Mouse (Mus musculus) MEL (cell line): ENCODE results near the gene Mbd3l2. TPM values are rescaled to one million over a fixed set of nuclear protein-coding genes. Genes with fewer than 3 reads are reported as not detected.
A peak's percentile ranks its signal among the peaks of the same experiment; 100 is the strongest.

Source experiments
- DNase-seq: peaks from one replicate; pipeline ENCODE4 v3.0.0; 2011; ENCODE audit warnings: low read depth, low spot score
- H3K27ac ChIP-seq: 2 replicates; pipeline ENCODE4 v1.5.1; 2012; ENCODE audit warnings: low read depth, mild to moderate bottlenecking, control low read depth, low read length, moderate library complexity; ENCODE audit not compliant: control insufficient read depth
- H3K27me3 ChIP-seq, 2 experiments: fragments of 150-350 bp in 1 of 2; sonication (generic) in 1 of 2; 2 replicates each; pipeline ENCODE4 v1.6.1; 2012; ENCODE audit warnings: low read length in 2 of 2, mild to moderate bottlenecking in 2 of 2, improper control_type of control experiment in 1 of 2, moderate library complexity in 1 of 2; ENCODE audit not compliant: insufficient read depth in 2 of 2, control insufficient read depth in 1 of 2
- H3K36me3 ChIP-seq, 2 experiments: 2 replicates each; pipeline ENCODE4 v1.6.1; 2012 to 2014; ENCODE audit warnings: low read length in 2 of 2, improper control_type of control experiment in 1 of 2, inconsistent platforms in 1 of 2, mild to moderate bottlenecking in 1 of 2; ENCODE audit not compliant: insufficient read depth in 2 of 2, control insufficient read depth in 1 of 2
- H3K4me1 ChIP-seq, 2 experiments: fragments of 150-350 bp in 1 of 2; sonication (generic) in 1 of 2; 2 replicates each; pipeline ENCODE4 v1.6.1; 2012; ENCODE audit warnings: low read length in 2 of 2, improper control_type of control experiment in 1 of 2, mild to moderate bottlenecking in 1 of 2; ENCODE audit not compliant: insufficient read depth in 2 of 2, control insufficient read depth in 1 of 2
- H3K4me3 ChIP-seq, 2 experiments: fragments of 150-350 bp in 1 of 2; sonication (generic) in 1 of 2; 2 replicates each; pipeline ENCODE4 v1.5.1; 2012; ENCODE audit warnings: low read depth in 2 of 2, low read length in 2 of 2, mild to moderate bottlenecking in 2 of 2, moderate library complexity in 2 of 2, control low read depth in 1 of 2, improper control_type of control experiment in 1 of 2; ENCODE audit not compliant: control insufficient read depth in 1 of 2, insufficient read depth in 1 of 2
- H3K79me2 ChIP-seq: 2 replicates; pipeline ENCODE4 v1.6.1; 2012; ENCODE audit warnings: mild to moderate bottlenecking, low read length, moderate library complexity; ENCODE audit not compliant: control insufficient read depth, poor library complexity, insufficient read depth
- H3K9ac ChIP-seq: 2 replicates; pipeline ENCODE4 v1.6.1; 2012; ENCODE audit warnings: low read depth, mild to moderate bottlenecking, control low read depth, low read length, moderate library complexity; ENCODE audit not compliant: control insufficient read depth, poor library complexity, severe bottlenecking
- H3K9me3 ChIP-seq: fragments of 150-350 bp; sonication (generic); replicated peaks from 2 replicates; pipeline ENCODE4 v1.6.1; 2012; ENCODE audit warnings: mild to moderate bottlenecking, low read length, improper control_type of control experiment, moderate library complexity; ENCODE audit not compliant: insufficient read depth
- CHD2 ChIP-seq: IDR thresholded peaks from 2 replicates; pipeline ENCODE4 v1.6.1; 2011; ENCODE audit warnings: low read length, improper control_type of control experiment
- CTCF ChIP-seq, 3 experiments: IDR thresholded peaks in 2 of 3; conservative IDR thresholded peaks in 1 of 3; 2 replicates each; pipeline ENCODE4 v1.5.1; 2011 to 2012; ENCODE audit warnings: low read length in 3 of 3, low read depth in 2 of 3, mild to moderate bottlenecking in 2 of 3, improper control_type of control experiment in 1 of 3, inconsistent platforms in 1 of 3, mixed read lengths in 1 of 3, moderate library complexity in 1 of 3; ENCODE audit not compliant: control insufficient read depth in 1 of 3, insufficient read depth in 1 of 3, poor library complexity in 1 of 3, severe bottlenecking in 1 of 3
- ETS1 ChIP-seq: IDR thresholded peaks from 2 replicates; pipeline ENCODE4 v1.6.1; 2012; ENCODE audit warnings: low read depth, mild to moderate bottlenecking, inconsistent platforms, low read length, improper control_type of control experiment, moderate library complexity
- GABPA ChIP-seq: IDR thresholded peaks from 2 replicates; pipeline ENCODE4 v1.6.1; 2012; ENCODE audit warnings: low read depth, mild to moderate bottlenecking, inconsistent platforms, low read length, improper control_type of control experiment, moderate library complexity
- HCFC1 ChIP-seq: IDR thresholded peaks from 2 replicates; pipeline ENCODE4 v1.6.1; 2012; ENCODE audit warnings: low read depth, mild to moderate bottlenecking, inconsistent platforms, low read length, improper control_type of control experiment, moderate library complexity
- JUND ChIP-seq: IDR thresholded peaks from 2 replicates; pipeline ENCODE4 v1.6.1; 2011; ENCODE audit warnings: low read depth, mild to moderate bottlenecking, improper control_type of control experiment, low read length
- KAT2A ChIP-seq: conservative IDR thresholded peaks from 2 replicates; pipeline ENCODE4 v1.6.1; 2012; ENCODE audit warnings: low read depth, low read length, improper control_type of control experiment, inconsistent platforms
- MAFK ChIP-seq: IDR thresholded peaks from 2 replicates; pipeline ENCODE4 v1.6.1; 2011; ENCODE audit warnings: low read depth, mild to moderate bottlenecking, low read length, improper control_type of control experiment, borderline replicate concordance
- MAX ChIP-seq: IDR thresholded peaks from 2 replicates; pipeline ENCODE4 v1.6.1; 2011; ENCODE audit warnings: low read length, improper control_type of control experiment
- MXI1 ChIP-seq: IDR thresholded peaks from 2 replicates; pipeline ENCODE4 v1.6.1; 2011; ENCODE audit warnings: mild to moderate bottlenecking, low read depth, low read length, improper control_type of control experiment
- MYC ChIP-seq: IDR thresholded peaks from 2 replicates; pipeline ENCODE4 v1.6.1; 2011; ENCODE audit warnings: low read depth, mild to moderate bottlenecking, low read length, improper control_type of control experiment, moderate library complexity
- NELFE ChIP-seq: IDR thresholded peaks from 2 replicates; pipeline ENCODE4 v1.6.1; 2011; ENCODE audit warnings: low read depth, low read length, improper control_type of control experiment
- POLR2A ChIP-seq, 2 experiments: IDR thresholded peaks; 2 replicates each; pipeline ENCODE4 v1.6.1; 2011 to 2012; ENCODE audit warnings: low read length in 2 of 2, mild to moderate bottlenecking in 2 of 2, control low read depth in 1 of 2, improper control_type of control experiment in 1 of 2, low read depth in 1 of 2, moderate library complexity in 1 of 2; ENCODE audit not compliant: control insufficient read depth in 1 of 2, insufficient read depth in 1 of 2, poor library complexity in 1 of 2
- POLR2AphosphoS2 ChIP-seq: IDR thresholded peaks from 2 replicates; pipeline ENCODE4 v1.6.1; 2011; ENCODE audit warnings: low read length, improper control_type of control experiment
- RCOR1 ChIP-seq: IDR thresholded peaks from 2 replicates; pipeline ENCODE4 v1.6.1; 2012; ENCODE audit warnings: low read depth, mild to moderate bottlenecking, inconsistent platforms, low read length, improper control_type of control experiment
- SIN3A ChIP-seq: IDR thresholded peaks from 2 replicates; pipeline ENCODE4 v1.6.1; 2012; ENCODE audit warnings: low read length, improper control_type of control experiment, inconsistent platforms
- TAL1 ChIP-seq: IDR thresholded peaks from 2 replicates; pipeline ENCODE4 v1.6.1; 2012; ENCODE audit warnings: mild to moderate bottlenecking, inconsistent platforms, low read length, moderate library complexity, mixed read lengths
- TBP ChIP-seq: IDR thresholded peaks from 2 replicates; pipeline ENCODE4 v1.8.0; 2011; ENCODE audit warnings: low read depth, low read length, improper control_type of control experiment
- USF2 ChIP-seq, 2 experiments: IDR thresholded peaks; 2 replicates each; pipeline ENCODE4 v1.6.1; 2011 to 2012; ENCODE audit warnings: improper control_type of control experiment in 2 of 2, low read length in 2 of 2, borderline replicate concordance in 1 of 2, inconsistent platforms in 1 of 2, low read depth in 1 of 2, mild to moderate bottlenecking in 1 of 2; ENCODE audit not compliant: insufficient read depth in 1 of 2
- ZMIZ1 ChIP-seq: IDR thresholded peaks from 2 replicates; pipeline ENCODE4 v1.6.1; 2012; ENCODE audit warnings: low read depth, mild to moderate bottlenecking, inconsistent platforms, low read length, improper control_type of control experiment, moderate library complexity
- ZNF384 ChIP-seq: IDR thresholded peaks from 2 replicates; pipeline ENCODE4 v1.6.1; 2012; ENCODE audit warnings: low read depth, mild to moderate bottlenecking, inconsistent platforms, low read length, improper control_type of control experiment
- polyA plus RNA-seq, 2 experiments: library from polyadenylated mRNA; stranded (reverse) in 1 of 2; unstranded in 1 of 2; fragments of >175 nt in 1 of 2; fragments of >200 nt in 1 of 2; gene quantifications; 2 replicates each; pipeline versions ENCODE4 v1.2.1 to v1.2.4; 2012; ENCODE audit warnings: low replicate concordance in 2 of 2, low read depth in 1 of 2; ENCODE audit not compliant: insufficient read length in 2 of 2, insufficient read depth in 1 of 2, missing spikeins in 1 of 2
- total RNA-seq: library from RNA; depleted of rRNA; stranded (reverse); fragments of 300-350 nt; gene quantifications from 2 replicates; pipeline ENCODE4 v1.2.3, GENCODE M21; 2012

The Mbd3l2 gene
- total and polyA plus RNA-seq, 3 experiments = not detected

DNA sequence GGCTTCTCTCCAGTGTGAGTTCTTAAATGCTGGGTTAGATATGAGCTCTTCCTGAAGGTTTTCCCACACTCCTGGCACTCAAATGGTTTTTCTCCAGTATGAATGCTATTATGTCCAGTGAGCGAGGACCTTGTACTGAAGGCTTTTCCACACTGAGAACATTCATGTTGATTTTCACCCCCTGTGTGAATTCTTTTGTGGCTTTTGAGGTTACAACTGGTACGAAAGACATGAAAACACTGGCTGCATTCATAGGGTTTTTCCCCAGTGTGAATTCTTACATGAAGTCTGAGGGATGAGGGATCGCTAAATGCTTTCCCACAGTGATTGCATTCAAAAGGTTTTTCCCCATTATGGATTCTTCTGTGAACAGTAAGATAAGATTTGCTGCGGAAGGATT lies 26.1 kb downstream of the Mbd3l2 start:
- TF ChIP-seq USF2 (IDR thresholded peaks at IDR 0.05; ENCODE audit: borderline replicate concordance in 1 of 2, insufficient read depth in 1 of 2, low read depth in 1 of 2, low read length in 2 of 2) = 0 out of 4 replicates have a peak, but pooled peaks of 1 of the 2 experiments have one; percentile 21
- TF ChIP-seq HCFC1 = no peak
- no peak for TF ChIP-seq MAFK
- H3K4me1 ChIP-seq = no peaks in the 10 kb centered on the region
- no peaks in the 10 kb centered on the region for H3K9me3 ChIP-seq
- no peaks in the 10 kb centered on the region for H3K36me3 ChIP-seq
- no peaks in the 10 kb centered on the region for H3K79me2 ChIP-seq
- DNase-seq = no peak
- H3K9ac ChIP-seq = no peak overlapping the region
- H3K4me3 ChIP-seq = no peak overlapping the region
- H3K27ac ChIP-seq = no peak overlapping the region
- no peaks in the 10 kb centered on the region for H3K27me3 ChIP-seq

DNA sequence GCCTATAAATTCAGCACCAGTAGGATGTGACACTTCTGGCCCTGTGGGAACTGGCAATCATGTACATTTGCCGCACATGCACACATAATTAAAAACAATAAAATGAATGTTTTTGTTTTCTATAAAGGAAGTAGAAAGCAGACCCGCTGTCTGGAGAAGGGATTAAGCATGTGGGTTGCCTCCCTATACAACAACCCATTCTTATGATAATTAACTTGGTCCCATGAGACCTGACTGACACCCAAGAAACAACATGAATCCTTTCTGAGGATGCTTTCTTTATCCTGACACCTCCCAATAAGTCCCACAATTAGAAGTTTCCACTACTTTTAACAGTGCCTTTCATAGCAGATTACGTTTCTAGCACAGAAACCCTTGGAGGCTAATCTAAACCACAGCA lies 36.9 kb downstream of the Mbd3l2 start:
- Histone ChIP-seq H3K9ac (no peak overlapping the region), H3K4me3 (no peak overlapping the region), H3K9me3 (no peaks in the 10 kb centered on the region), H3K4me1 (no peaks in the 10 kb centered on the region), H3K79me2 (no peaks in the 10 kb centered on the region), H3K27me3 (no peaks in the 10 kb centered on the region), H3K27ac (no peak overlapping the region), H3K36me3 (no peaks in the 10 kb centered on the region)
- no peak for TF ChIP-seq SIN3A
- TF ChIP-seq JUND = no peak
- no peak for TF ChIP-seq MYC
- TF ChIP-seq CHD2 = no peak
- TF ChIP-seq RCOR1 = no peak
- TF ChIP-seq POLR2AphosphoS2 = no peak
- TF ChIP-seq TBP = no peak
- TF ChIP-seq CTCF (IDR thresholded peaks at IDR 0.05 in 2 of 3, conservative IDR thresholded peaks at IDR 0.05 in 1 of 3; ENCODE audit: control insufficient read depth in 1 of 3, insufficient read depth in 1 of 3, low read depth in 2 of 3, low read length in 3 of 3, poor library complexity in 1 of 3, severe bottlenecking in 1 of 3) = no peak
- TF ChIP-seq NELFE = no peak
- no peak for TF ChIP-seq ZMIZ1
- no peak for TF ChIP-seq ETS1
- no peak for TF ChIP-seq ZNF384
- TF ChIP-seq KAT2A = no peak
- TF ChIP-seq MAFK = no peak
- no peak for TF ChIP-seq POLR2A (IDR thresholded peaks at IDR 0.05; ENCODE audit: control insufficient read depth in 1 of 2, insufficient read depth in 1 of 2, low read depth in 1 of 2, low read length in 2 of 2, poor library complexity in 1 of 2)
- TF ChIP-seq MXI1 = no peak
- TF ChIP-seq MAX = no peak
- TF ChIP-seq TAL1 = no peak
- no peak for TF ChIP-seq GABPA
- DNase-seq = no peak
